Mouse (Mus musculus) 416B (cell line): ENCODE results near the gene Adam12.
"Not testable (repeated sequence)": the region's sequence is repeated elsewhere in the genome, so short reads cannot be mapped to it uniquely, and the experiment has no call there.

ENCODE experiments used
- DNase-seq: peaks from one replicate; pipeline ENCODE4 v3.0.0; 2011; ENCODE audit warnings: low read depth

Adam12 gene

GRCm38 (mm10) chr7:133928981-133929380 is 303.0 kb downstream of the Adam12 start:
- DNase-seq, result no peak

- no peak for DNase-seq
Observed at GRCm38 (mm10) chr7:133925771-133926170, 306.2 kb downstream of the Adam12 start.

GRCm38 (mm10) chr7:133923994-133924393 is 308.0 kb downstream of the Adam12 start:
- no peak for DNase-seq

- DNase-seq, result no peak
Observed at GRCm38 (mm10) chr7:133921291-133921690, 310.7 kb downstream of the Adam12 start.

GRCm38 (mm10) chr7:133920724-133921123 is 311.2 kb downstream of the Adam12 start:
- no peak for DNase-seq

GRCm38 (mm10) chr7:133919918-133920317 is 312.0 kb downstream of the Adam12 start:
- DNase-seq, result no peak

GRCm38 (mm10) chr7:133919306-133919705 is 312.6 kb downstream of the Adam12 start:
- no peak for DNase-seq

GRCm38 (mm10) chr7:133916230-133916629 is 315.7 kb downstream of the Adam12 start:
- no peak for DNase-seq

GRCm38 (mm10) chr7:133911881-133912280 is 320.1 kb downstream of the Adam12 start:
- DNase-seq, result no peak

- no peak for DNase-seq
Observed at GRCm38 (mm10) chr7:133909833-133910375, 322.0 kb downstream of the Adam12 start.

GRCm38 (mm10) chr7:133908966-133909365 is 323.0 kb downstream of the Adam12 start:
- no peak for DNase-seq

GRCm38 (mm10) chr7:133899391-133899790 is 332.6 kb downstream of the Adam12 start:
- DNase-seq, result no peak

- no peak for DNase-seq
Observed at GRCm38 (mm10) chr7:133891796-133892195, 340.1 kb downstream of the Adam12 start.

- DNase-seq, result no peak
Observed at GRCm38 (mm10) chr7:133891298-133891697, 340.6 kb downstream of the Adam12 start.

- DNase-seq, result no peak
Observed at GRCm38 (mm10) chr7:133889986-133890385, 342.0 kb downstream of the Adam12 start.

GRCm38 (mm10) chr7:133888926-133889920 is 342.7 kb downstream of the Adam12 start:
- no peak for DNase-seq

GRCm38 (mm10) chr7:133884759-133885431 is 347.1 kb downstream of the Adam12 start:
- not testable (repeated sequence) for DNase-seq

- DNase-seq, result no peak
Observed at GRCm38 (mm10) chr7:133879761-133880160, 352.2 kb downstream of the Adam12 start.

- no peak for DNase-seq
Observed at GRCm38 (mm10) chr7:133876646-133877342, 355.2 kb downstream of the Adam12 start.

- no peak for DNase-seq
Observed at GRCm38 (mm10) chr7:133876139-133876538, 355.8 kb downstream of the Adam12 start.

GRCm38 (mm10) chr7:133872701-133873100 is 359.2 kb downstream of the Adam12 start:
- DNase-seq, result no peak

GRCm38 (mm10) chr7:133870265-133870664 is 361.7 kb downstream of the Adam12 start:
- no peak for DNase-seq
